Mouse (Mus musculus) midbrain, embryonic 10.5 days (tissue): Measurements from ENCODE around the gene Sec14l1. TPM values are rescaled to one million over a fixed set of nuclear protein-coding genes. Genes with fewer than 3 reads are reported as not detected.

Source experiments
- DNase-seq: peaks from one replicate; pipeline ENCODE4 v3.0.0-alpha.2; 2017; ENCODE audit warnings: low spot score
- H3K27ac ChIP-seq: fragments of 300-500 bp; sonication (generic); replicated peaks from 2 replicates; pipeline ENCODE4 v1.5.1; 2016; ENCODE audit warnings: mild to moderate bottlenecking
- H3K27me3 ChIP-seq: fragments of 300-500 bp; sonication (generic); 2 replicates; pipeline ENCODE4 v1.6.1; 2016; ENCODE audit warnings: low read depth, mild to moderate bottlenecking; ENCODE audit not compliant: poor library complexity, severe bottlenecking
- H3K36me3 ChIP-seq: fragments of 300-500 bp; sonication (generic); 2 replicates; pipeline ENCODE4 v1.6.1; 2016; ENCODE audit warnings: mild to moderate bottlenecking, moderate library complexity
- H3K4me1 ChIP-seq: fragments of 300-500 bp; sonication (generic); 2 replicates; pipeline ENCODE4 v1.6.1; 2016
- H3K4me3 ChIP-seq: fragments of 300-500 bp; sonication (generic); 2 replicates; pipeline ENCODE4 v1.5.1; 2016; ENCODE audit warnings: mild to moderate bottlenecking, moderate library complexity
- H3K9me3 ChIP-seq: fragments of 300-500 bp; sonication (generic); replicated peaks from 2 replicates; pipeline ENCODE4 v1.6.1; 2016; ENCODE audit warnings: mild to moderate bottlenecking
- WGBS: fragments of 180-500 bp; shearing (Covaris S2); methylation state at CpG from one replicate; pipeline ENCODE4 v1.1.7; 2016; 5-methylcytosine and 5-hydroxymethylcytosine counted together
- polyA plus RNA-seq: library from polyadenylated mRNA; unstranded; fragments of >200 nt; fragmentation: Nextera tagmentation; extraction: Ambion mirVana; gene quantifications from 2 replicates; pipeline ENCODE4 v1.2.1, GENCODE M21; 2016

The Sec14l1 gene
- polyA plus RNA-seq, 1 experiment from 2014 or later = 49.9 TPM

- no peaks in the 10 kb centered on the region for H3K9me3 ChIP-seq
- no peak for DNase-seq
- H3K4me3 ChIP-seq = no peak overlapping the region
- peaks cover 10% of the 10 kb centered on the region for H3K36me3 ChIP-seq
- peak overlapping the region; percentile 63; the same call in 1 of the 2 replicates for H3K27ac ChIP-seq
- peaks cover 59% of the 10 kb centered on the region for H3K4me1 ChIP-seq
- 82% methylated on average over 13 of the region's 13 CpGs for WGBS
- H3K27me3 ChIP-seq = no peaks in the 10 kb centered on the region
Measured at GRCm38 (mm10) chr11:117127250-117127837, 12.4 kb downstream of the Sec14l1 start.

GRCm38 (mm10) chr11:117127931-117128548 lies 13.1 kb downstream of the Sec14l1 start:
- no peak for DNase-seq
- no peaks in the 10 kb centered on the region for H3K27me3 ChIP-seq
- peak overlapping the region; percentile 63 for H3K27ac ChIP-seq
- H3K36me3 ChIP-seq = peaks cover 16% of the 10 kb centered on the region
- no peaks in the 10 kb centered on the region for H3K9me3 ChIP-seq
- peaks cover 55% of the 10 kb centered on the region for H3K4me1 ChIP-seq
- no peak overlapping the region for H3K4me3 ChIP-seq
- 44% methylated on average over 12 of the region's 12 CpGs for WGBS

- H3K36me3 ChIP-seq = peaks cover 16% of the 10 kb centered on the region
- no peak overlapping the region for H3K4me3 ChIP-seq
- WGBS = 55% methylated on average over 11 of the region's 11 CpGs
- peaks cover 45% of the 10 kb centered on the region for H3K4me1 ChIP-seq
- H3K27ac ChIP-seq = peak overlapping the region; percentile 72
- no peak for DNase-seq
- no peaks in the 10 kb centered on the region for H3K27me3 ChIP-seq
- H3K9me3 ChIP-seq = no peaks in the 10 kb centered on the region
Measured at GRCm38 (mm10) chr11:117129473-117129872, 14.5 kb downstream of the Sec14l1 start.

- H3K4me3 ChIP-seq = no peak overlapping the region
- H3K4me1 ChIP-seq = peaks cover 48% of the 10 kb centered on the region
- H3K27me3 ChIP-seq = no peaks in the 10 kb centered on the region
- H3K27ac ChIP-seq = peak overlapping the region; percentile 72
- H3K9me3 ChIP-seq = no peaks in the 10 kb centered on the region
- DNase-seq = no peak
- 46% methylated on average over 8 of the region's 8 CpGs for WGBS
- peaks cover 16% of the 10 kb centered on the region for H3K36me3 ChIP-seq
Measured at GRCm38 (mm10) chr11:117130068-117130467, 15.1 kb downstream of the Sec14l1 start.

- no peak for DNase-seq
- 52% methylated on average over 5 of the region's 5 CpGs for WGBS
Measured at GRCm38 (mm10) chr11:117130888-117131287, 15.9 kb downstream of the Sec14l1 start.

GRCm38 (mm10) chr11:117131450-117131849 lies 16.5 kb downstream of the Sec14l1 start:
- 96% methylated on average over 10 of the region's 10 CpGs for WGBS

More at GRCm38 (mm10) chr11:117130888-117131287, 15.9 kb downstream of the Sec14l1 start:
- H3K4me3 ChIP-seq = no peak overlapping the region
- peaks cover 56% of the 10 kb centered on the region for H3K4me1 ChIP-seq
- no peaks in the 10 kb centered on the region for H3K27me3 ChIP-seq
- no peaks in the 10 kb centered on the region for H3K9me3 ChIP-seq
- peak overlapping the region; percentile 30; the same call in 1 of the 2 replicates for H3K27ac ChIP-seq
- peaks cover 12% of the 10 kb centered on the region for H3K36me3 ChIP-seq

GRCm38 (mm10) chr11:117134776-117135387 lies 19.9 kb downstream of the Sec14l1 start:
- Histone ChIP-seq H3K27me3 (no peaks in the 10 kb centered on the region), H3K9me3 (no peaks in the 10 kb centered on the region), H3K4me1 (peaks cover 31% of the 10 kb centered on the region), H3K27ac (no peak overlapping the region; the same call in 1 of the 2 replicates), H3K36me3 (peaks cover 11% of the 10 kb centered on the region), H3K4me3 (no peak overlapping the region)
- no peak for DNase-seq
- 74% methylated on average over 23 of the region's 23 CpGs for WGBS

More at GRCm38 (mm10) chr11:117131450-117131849, 16.5 kb downstream of the Sec14l1 start:
- H3K4me1 ChIP-seq = peaks cover 59% of the 10 kb centered on the region
- no peaks in the 10 kb centered on the region for H3K27me3 ChIP-seq
- no peak overlapping the region for H3K4me3 ChIP-seq
- H3K36me3 ChIP-seq = peaks cover 12% of the 10 kb centered on the region
- no peak overlapping the region for H3K27ac ChIP-seq
- no peak for DNase-seq
- no peaks in the 10 kb centered on the region for H3K9me3 ChIP-seq

- Histone ChIP-seq H3K27ac (peak overlapping the region; percentile 63), H3K4me3 (peak overlapping the region; percentile 16; the same call in 1 of the 2 replicates)
Measured at GRCm38 (mm10) chr11:117135457-117136290, 20.7 kb downstream of the Sec14l1 start.

GRCm38 (mm10) chr11:117136880-117137279 lies 21.9 kb downstream of the Sec14l1 start:
- Histone ChIP-seq H3K9me3 (no peaks in the 10 kb centered on the region), H3K4me1 (peaks cover 18% of the 10 kb centered on the region), H3K36me3 (peaks cover 19% of the 10 kb centered on the region), H3K27me3 (no peaks in the 10 kb centered on the region), H3K27ac (no peak overlapping the region), H3K4me3 (no peak overlapping the region)
- no peak for DNase-seq
- WGBS = 88% methylated on average over 14 of the region's 14 CpGs

More at GRCm38 (mm10) chr11:117135457-117136290, 20.7 kb downstream of the Sec14l1 start:
- H3K36me3 ChIP-seq = peaks cover 11% of the 10 kb centered on the region
- H3K9me3 ChIP-seq = no peaks in the 10 kb centered on the region
- WGBS = 51% methylated on average over 17 of the region's 17 CpGs
- peaks cover 24% of the 10 kb centered on the region for H3K4me1 ChIP-seq
- no peaks in the 10 kb centered on the region for H3K27me3 ChIP-seq
- peak; percentile 24 for DNase-seq

- Histone ChIP-seq H3K9me3 (no peaks in the 10 kb centered on the region), H3K27me3 (no peaks in the 10 kb centered on the region), H3K36me3 (peaks cover 25% of the 10 kb centered on the region), H3K27ac (no peak overlapping the region), H3K4me1 (peaks cover 18% of the 10 kb centered on the region), H3K4me3 (no peak overlapping the region)
- DNase-seq = no peak
- WGBS = 89% methylated on average over 9 of the region's 9 CpGs
Measured at GRCm38 (mm10) chr11:117138213-117138761, 23.3 kb downstream of the Sec14l1 start.

GRCm38 (mm10) chr11:117138795-117139463 lies 24.0 kb downstream of the Sec14l1 start:
- 91% methylated on average over 12 of the region's 12 CpGs for WGBS
- no peaks in the 10 kb centered on the region for H3K9me3 ChIP-seq
- no peak overlapping the region for H3K27ac ChIP-seq
- no peaks in the 10 kb centered on the region for H3K27me3 ChIP-seq
- H3K4me1 ChIP-seq = peaks cover 18% of the 10 kb centered on the region
- no peak overlapping the region for H3K4me3 ChIP-seq
- peaks cover 31% of the 10 kb centered on the region for H3K36me3 ChIP-seq
- no peak for DNase-seq
